Mouse (Mus musculus) heart, postnatal 4 days (tissue): ENCODE measurements around the gene 1520401A03Rik. TPM values are rescaled to one million over a fixed set of nuclear protein-coding genes. Genes with fewer than 3 reads are reported as not detected.
A peak's percentile ranks its signal among the peaks of the same experiment; 100 is the strongest.

Experiments used
- DNase-seq: peaks from one replicate; pipeline ENCODE4 v3.0.0; 2021
- total RNA-seq, 2 experiments: library from RNA; stranded (reverse); gene quantifications; 2 replicates each; pipeline ENCODE4 v1.2.3; 2021

Gene 1520401A03Rik
- total RNA-seq, 2 experiments from 2014 or later: not detected

- no peak for DNase-seq
These were observed 57.1 kb downstream of the 1520401A03Rik start for GRCm38 (mm10) chr17:23665511-23665910.

GRCm38 (mm10) chr17:23664556-23665021 lies 58.0 kb downstream of the 1520401A03Rik start:
- DNase-seq: no peak

- DNase-seq: peak; percentile 42
These were observed 61.1 kb downstream of the 1520401A03Rik start for GRCm38 (mm10) chr17:23661526-23661925.

GRCm38 (mm10) chr17:23660876-23661200 lies 61.7 kb downstream of the 1520401A03Rik start:
- DNase-seq: no peak

- peak; percentile 49 for DNase-seq
These were observed 62.3 kb downstream of the 1520401A03Rik start, which contains the start of gene Bicdl2 for GRCm38 (mm10) chr17:23660117-23660875. Gene Bicdl2, plus strand, starts transcription at chr17:23660506.

GRCm38 (mm10) chr17:23658450-23658849 lies 64.1 kb downstream of the 1520401A03Rik start:
- DNase-seq: no peak

Other genes with a start within 250 kb of the 1520401A03Rik start
- not detected for gene Vmn2r117, start 243.1 kb downstream of the 1520401A03Rik start, total RNA-seq
- gene Zfp213, start 158.5 kb downstream of the 1520401A03Rik start, total RNA-seq: 1 to 10 TPM; 5.8 to 6.3 TPM
- gene Zfp13, start 123.3 kb downstream of the 1520401A03Rik start, total RNA-seq: 10 to 100 TPM in 1 of 2 experiments, 1 to 10 TPM in 1; 9.3 to 10.3 TPM
- not detected for gene Zscan10, start 121.9 kb downstream of the 1520401A03Rik start, total RNA-seq
- gene Mmp25, start 77.5 kb downstream of the 1520401A03Rik start, total RNA-seq: under 1 TPM; 0.48 to 0.50 TPM
- gene Bicdl2, start 62.3 kb downstream of the 1520401A03Rik start, total RNA-seq: under 1 TPM in 1 of 2 experiments, not detected in 1; 0.14 TPM
- 100 to 1,000 TPM; 214 to 238 TPM for gene Hcfc1r1, start 49.2 kb downstream of the 1520401A03Rik start, total RNA-seq
- 10 to 100 TPM; 24.8 to 28.8 TPM for gene Thoc6, start 48.9 kb downstream of the 1520401A03Rik start, total RNA-seq
- 100 to 1,000 TPM; 212 to 246 TPM for gene Tnfrsf12a, start 45.3 kb downstream of the 1520401A03Rik start, total RNA-seq
- not detected for gene Cldn6, start 43.5 kb downstream of the 1520401A03Rik start, total RNA-seq
- not detected for gene Cldn9, start 38.8 kb downstream of the 1520401A03Rik start, total RNA-seq
- gene Pkmyt1, start 3.6 kb upstream of the 1520401A03Rik start, total RNA-seq: 10 to 100 TPM; 16.6 to 16.7 TPM
- 10 to 100 TPM; 19.1 to 19.3 TPM for gene Paqr4, start 18.1 kb upstream of the 1520401A03Rik start, total RNA-seq
- not detected for gene Kremen2, start 23.1 kb upstream of the 1520401A03Rik start, total RNA-seq
- gene Flywch1, start 48.8 kb upstream of the 1520401A03Rik start, total RNA-seq: 10 to 100 TPM; 32.8 to 33.4 TPM
- 1 to 10 TPM; 1.2 to 2.2 TPM for gene Flywch2, start 63.3 kb upstream of the 1520401A03Rik start, total RNA-seq
- 100 to 1,000 TPM; 275 to 287 TPM for gene Srrm2, start 67.7 kb upstream of the 1520401A03Rik start, total RNA-seq
- gene Elob, start 106.4 kb upstream of the 1520401A03Rik start, total RNA-seq: 100 to 1,000 TPM; 413 to 427 TPM
- gene Prss33, start 113.3 kb upstream of the 1520401A03Rik start, total RNA-seq: not detected
- gene Prss32, start 121.1 kb upstream of the 1520401A03Rik start, total RNA-seq: not detected
- not detected for gene Prss41, start 121.4 kb upstream of the 1520401A03Rik start, total RNA-seq
- gene Prss21, start 145.3 kb upstream of the 1520401A03Rik start, total RNA-seq: not detected
- gene Dcpp1, start 158.1 kb upstream of the 1520401A03Rik start, total RNA-seq: not detected
- not detected for gene Dcpp2, start 158.1 kb upstream of the 1520401A03Rik start, total RNA-seq
- not detected for gene Dcpp3, start 194.7 kb upstream of the 1520401A03Rik start, total RNA-seq
- gene Sbp, start 218.9 kb upstream of the 1520401A03Rik start, total RNA-seq: not detected
- not detected for gene Sbpl, start 232.5 kb upstream of the 1520401A03Rik start, total RNA-seq